Mouse (Mus musculus): ENCODE measurements around the gene Cenpx.
"Not testable (repeated sequence)": the region's sequence is repeated elsewhere in the genome, so short reads cannot be mapped to it uniquely, and the experiment has no call there.

The Cenpx gene

DNA sequence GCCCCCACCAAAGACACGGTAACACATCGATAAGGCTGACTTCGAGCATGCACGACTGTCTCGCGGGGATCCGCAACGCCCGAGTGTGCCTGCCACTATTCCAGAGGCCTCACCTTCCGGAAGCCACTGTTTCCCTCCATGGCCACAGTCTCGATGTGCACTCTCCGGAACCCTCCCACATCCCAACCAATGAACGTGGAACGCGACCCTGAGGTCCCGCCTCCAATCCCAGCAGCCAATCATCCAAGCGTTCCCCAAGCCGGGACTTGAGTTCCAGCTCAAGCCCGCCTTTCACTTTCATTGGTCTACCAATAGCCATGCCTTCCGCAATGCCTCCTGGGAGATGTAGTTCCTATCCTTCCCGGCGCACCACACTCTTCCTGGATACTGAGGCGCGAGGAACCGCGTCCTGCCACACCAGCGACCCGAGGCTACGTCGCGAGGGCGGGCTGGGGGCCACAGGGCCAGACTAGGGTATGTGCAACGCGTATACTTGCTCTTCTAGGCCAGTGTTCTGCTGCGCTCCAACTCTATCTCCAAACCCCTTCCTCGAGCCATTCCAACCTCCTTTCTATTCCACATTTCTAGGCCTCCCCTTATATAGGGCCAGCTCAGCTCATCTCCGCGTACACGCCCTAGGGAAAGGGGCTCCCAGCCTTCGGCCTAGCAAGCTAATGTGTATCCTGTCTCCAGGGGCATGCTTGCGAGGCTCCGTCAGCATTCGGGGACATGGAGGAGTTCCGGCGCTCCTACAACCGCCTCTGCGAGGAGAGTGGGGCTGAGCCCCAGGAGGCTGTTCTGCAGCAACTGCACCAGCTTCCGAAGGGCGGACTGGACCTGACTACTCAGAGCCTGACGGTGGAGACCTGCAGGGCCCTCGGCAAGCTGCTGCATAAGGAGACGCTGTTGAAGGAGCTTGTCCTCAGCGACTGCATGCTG lies at the start of gene Cenpx, which contains the start of gene Lrrc45:
Cenpx (minus strand) TSS at position 159 of the 939 bp plus-strand sequence.
Lrrc45 (plus strand) TSS at position 346 of the 939 bp plus-strand sequence.
- DNase-seq = peak; percentile 98

DNA sequence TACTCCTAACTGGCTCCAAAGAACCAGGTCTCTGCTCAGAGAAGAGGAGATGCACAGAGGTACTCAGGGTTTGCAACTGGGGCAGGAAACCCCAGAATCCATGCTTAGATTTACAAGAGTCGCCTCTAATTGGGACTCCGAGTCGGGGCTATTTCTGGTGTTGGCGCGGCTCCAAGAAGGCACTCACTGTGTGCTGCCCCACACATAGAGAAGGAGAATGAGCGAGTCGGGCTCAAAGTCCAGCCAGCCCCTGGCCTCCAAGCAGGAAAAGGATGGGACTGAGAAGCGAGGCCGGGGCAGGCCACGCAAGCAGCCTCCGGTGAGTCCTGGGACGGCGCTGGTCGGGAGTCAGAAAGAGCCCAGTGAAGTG lies 49.1 kb upstream of the Cenpx start, which contains the start of gene Hmga1b:
Hmga1b (plus strand) TSS at position 123 of the 370 bp plus-strand sequence.
- not testable (repeated sequence) for DNase-seq

DNA sequence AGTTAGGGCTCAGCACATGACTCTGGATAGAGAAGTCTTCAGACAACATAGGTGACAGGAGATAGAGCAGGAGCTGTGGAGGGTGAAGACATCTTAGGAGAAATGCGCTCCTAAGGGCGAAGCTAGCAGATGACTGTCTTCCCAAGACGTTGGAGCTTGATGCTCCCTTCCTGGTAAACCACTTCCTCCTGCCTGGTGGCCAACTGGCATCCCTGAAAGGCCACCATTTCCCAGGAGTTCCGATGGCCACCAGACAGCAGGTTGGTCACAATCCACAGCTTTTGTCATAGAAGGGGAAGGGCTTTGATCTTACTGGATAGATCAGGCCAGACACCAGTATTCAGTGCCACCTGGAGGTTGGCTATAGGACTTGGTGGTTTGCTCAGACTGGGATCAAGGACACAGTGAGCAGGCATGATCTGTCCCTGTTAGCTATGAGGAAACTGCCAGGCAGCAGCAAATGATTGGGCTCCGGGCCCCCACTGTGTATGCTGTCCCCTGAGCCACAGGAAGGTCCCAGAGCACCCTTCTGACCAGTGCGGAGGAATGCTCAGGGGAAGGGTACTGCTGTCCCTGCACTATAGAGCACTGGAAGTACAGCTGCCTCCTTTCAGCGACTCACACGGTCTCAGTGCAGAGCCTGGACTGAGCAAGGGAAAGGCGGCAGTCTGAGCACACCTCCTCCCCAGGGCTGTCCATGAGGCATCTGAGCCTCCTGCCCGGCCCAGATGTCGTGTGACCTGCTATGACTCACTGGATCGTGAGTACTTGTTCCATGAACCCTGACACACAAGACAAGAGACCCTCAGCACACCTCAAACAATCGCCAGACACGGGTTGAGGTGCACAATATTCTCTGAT lies 48.5 kb upstream of the Cenpx start:
- DNase-seq = no peak

DNA sequence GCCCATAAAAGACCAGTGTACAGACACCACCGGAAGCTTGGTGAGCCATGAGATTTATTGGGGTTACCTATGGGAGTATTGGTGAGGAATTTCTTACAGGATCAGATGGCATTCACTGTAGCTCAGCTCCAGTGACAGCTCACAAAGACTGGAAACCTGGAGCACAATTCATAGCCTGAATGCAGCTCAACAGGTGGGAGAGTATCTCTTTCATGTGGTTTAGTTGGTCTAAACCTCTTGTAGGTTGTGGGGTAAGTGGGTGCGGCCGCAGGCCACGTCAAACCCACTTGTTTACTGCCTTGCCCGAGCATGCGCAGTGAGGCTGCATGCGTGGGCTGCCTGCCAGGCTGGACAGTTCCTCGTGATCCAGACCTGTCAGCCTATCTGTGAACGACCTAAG lies 46.7 kb upstream of the Cenpx start:
- DNase-seq = no peak

DNA sequence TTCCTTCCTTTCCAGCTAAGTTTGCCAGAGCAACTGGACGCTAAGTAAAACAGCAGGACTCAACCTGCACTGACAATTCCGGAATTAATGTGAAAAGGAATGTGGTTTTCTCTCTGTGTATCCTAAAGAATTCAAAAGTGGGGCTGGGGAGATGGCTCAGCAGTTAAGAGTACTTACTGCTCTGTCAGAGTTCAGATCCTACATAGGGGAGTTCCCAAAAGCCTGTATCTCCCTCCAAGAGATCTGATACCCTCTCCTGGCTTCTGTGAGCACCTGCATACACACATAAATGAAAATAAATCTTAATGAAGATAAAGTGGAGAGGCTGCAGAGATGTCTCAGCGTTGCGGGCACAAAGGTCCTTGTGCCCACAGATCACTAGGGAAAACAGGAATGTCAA lies 38.1 kb upstream of the Cenpx start:
- no peak for DNase-seq

DNA sequence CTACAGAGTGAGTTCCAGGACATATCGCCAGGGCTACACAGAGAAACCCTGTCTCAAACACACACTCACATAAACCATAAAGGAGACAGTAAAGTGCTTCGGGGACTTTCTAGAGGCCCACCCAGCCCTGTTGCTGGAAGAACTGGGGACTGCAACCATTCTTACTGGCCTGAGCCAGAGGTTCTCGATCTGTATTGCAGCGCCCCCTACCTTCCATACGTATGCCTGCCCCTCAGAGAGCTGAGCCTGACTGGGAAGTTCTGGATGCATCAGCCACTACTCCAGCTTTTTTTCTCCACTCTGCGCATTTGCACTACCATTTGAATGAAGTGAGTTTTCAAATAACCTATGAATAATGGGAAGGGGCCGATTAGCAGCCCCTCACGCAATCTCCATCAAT lies 35.9 kb upstream of the Cenpx start:
- peak in 1 of 2 experiments; percentile 65 for DNase-seq

DNA sequence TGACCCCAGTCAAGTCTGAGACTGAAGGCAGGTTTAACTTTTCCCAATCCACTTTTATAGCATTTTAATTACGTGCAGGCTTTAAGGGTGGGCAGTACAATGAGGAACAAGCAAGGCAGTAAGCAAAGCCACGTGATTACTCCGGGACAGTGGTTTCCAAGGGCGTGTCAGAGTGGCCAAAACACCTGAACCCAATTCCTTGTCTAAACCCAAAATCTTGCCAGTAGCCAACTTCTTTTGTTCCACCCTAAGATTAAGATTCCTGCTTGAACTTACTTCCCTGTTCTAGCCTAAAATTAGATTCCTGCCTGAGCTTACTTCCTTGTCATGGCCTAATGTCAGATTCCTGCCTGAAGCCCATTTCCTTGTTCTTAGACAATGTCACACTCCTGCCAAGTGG lies 34.4 kb upstream of the Cenpx start:
- DNase-seq = peak in 1 of 2 experiments; percentile 21

DNA sequence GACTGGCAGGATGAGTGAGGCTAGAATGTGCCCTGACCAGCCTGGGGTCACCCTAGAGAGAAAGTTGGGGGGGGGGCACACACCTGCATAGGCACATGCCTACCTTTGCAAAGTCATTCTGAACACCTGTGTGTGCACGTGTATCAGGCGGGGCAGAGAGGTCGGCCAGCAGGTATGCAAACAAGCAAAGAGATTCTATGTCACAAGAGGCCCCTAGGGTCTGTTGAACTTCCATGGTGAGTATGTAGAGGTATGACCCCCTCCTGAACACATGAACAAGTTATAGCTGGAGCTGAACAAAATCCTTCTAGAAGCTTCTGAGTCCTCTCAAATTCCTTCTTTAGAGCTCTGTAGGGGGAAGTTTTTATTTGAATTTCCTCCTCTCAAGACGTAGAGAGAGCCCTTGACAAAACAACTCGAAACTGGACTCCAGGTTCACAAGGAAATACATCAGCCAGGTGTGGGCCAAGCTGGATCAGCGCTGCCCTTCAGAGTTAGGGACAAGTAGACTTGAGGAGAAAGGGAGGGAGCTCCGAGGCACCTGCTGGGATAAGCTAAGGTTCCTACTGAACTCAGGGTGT lies 30.7 kb upstream of the Cenpx start:
- peak; percentile 67 to 87 for DNase-seq

DNA sequence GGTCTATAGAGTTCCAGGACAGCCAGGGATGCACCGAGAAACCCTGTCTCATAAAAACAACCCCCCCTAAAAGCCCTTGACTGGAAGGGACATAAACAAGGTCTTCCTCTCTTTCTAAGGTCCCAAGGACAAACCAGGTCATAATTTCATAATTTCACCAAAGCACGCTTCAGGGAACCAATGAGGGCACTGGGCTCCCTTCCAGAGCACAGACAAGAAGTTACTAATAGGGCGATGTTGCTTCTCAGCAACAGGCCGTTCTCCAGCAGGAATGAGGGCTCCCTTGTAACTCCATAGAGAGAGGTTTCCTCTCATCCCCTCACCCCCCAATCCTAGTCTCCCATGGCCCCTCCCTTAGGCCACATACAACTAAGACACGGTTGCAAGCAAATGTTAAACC lies 27.4 kb upstream of the Cenpx start:
- DNase-seq = no peak

DNA sequence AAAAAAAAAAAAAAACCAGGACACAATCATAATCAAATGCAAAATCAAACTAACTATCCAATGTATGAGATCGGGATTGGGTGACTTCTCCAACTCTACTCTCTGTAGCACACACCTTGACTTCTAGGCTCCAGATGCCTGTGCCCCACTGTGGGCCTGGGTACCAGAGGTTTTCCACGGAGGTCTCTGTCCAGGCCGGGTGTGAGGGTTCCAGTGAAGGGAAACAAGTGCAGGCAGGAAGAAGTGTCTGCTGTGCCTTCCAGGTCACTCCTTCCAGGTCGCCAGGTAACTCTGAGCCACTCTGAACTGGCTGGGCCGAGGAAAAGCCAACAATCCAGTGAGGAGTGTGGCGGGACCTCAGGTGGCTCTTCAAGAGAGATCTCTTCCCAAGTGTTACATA lies 22.9 kb upstream of the Cenpx start:
- DNase-seq = no peak

DNA sequence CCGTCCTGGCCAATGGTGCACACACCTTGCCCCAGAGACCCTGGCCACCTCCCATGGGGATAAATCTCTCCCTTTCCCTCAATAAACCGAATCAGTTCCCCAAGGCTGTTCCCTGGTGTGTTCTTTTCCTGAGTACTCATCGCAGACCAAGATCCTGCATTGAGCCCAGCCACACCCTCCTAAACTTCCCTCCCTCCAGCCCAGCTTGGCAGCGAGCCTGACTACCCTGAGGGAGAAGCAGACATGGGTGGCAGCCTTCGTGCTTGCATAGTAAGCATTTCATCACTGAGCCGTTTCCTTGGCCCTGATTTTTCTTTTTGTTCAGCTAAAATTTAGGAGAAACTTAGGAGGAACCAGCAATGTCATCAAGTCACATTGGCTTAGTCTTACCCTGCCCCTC lies 20.0 kb upstream of the Cenpx start:
- peak; percentile 79 to 84 for DNase-seq

DNA sequence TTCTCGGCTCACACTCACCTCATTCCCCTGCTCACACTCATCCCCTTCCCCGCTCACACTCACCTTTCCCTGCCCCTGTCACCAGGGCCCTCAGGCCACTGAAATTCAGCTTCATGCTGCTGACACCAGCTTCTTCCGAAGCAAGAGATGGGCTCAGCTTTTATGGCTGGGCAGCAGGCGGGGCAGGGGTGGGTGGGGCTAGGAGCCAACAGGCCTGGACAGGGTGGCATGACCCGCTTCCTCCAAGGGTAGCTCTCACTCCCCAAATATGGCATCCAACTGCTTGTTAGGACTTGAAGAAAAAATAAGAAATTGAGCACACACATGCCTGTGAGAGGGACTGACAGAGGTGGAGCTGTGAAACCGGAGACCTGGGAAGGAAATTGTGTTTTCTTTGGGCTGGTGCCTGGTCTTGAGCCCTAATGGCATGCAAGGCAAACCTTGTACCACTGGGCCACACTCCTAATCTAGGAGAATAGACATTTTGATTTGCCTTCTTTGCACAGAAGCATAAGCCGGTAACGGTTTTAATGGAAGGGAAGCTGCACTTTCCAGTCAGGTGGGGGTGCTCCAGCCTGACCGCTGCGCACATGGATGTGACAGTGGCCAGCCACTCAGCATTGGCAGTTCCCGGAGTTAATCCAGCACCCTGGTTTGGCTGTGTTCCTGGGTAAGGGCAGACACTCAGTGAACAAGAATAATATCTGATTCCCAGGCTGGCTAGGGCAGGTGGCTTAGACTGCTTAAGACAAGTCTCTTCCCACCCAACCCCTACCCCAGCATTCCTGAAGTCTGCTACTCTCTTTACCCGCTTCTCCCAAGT lies 18.5 kb upstream of the Cenpx start, which contains the start of gene Cbr2:
Cbr2 (minus strand) TSS at position 257 of the 823 bp plus-strand sequence.
- DNase-seq = peak; percentile 56 to 68

DNA sequence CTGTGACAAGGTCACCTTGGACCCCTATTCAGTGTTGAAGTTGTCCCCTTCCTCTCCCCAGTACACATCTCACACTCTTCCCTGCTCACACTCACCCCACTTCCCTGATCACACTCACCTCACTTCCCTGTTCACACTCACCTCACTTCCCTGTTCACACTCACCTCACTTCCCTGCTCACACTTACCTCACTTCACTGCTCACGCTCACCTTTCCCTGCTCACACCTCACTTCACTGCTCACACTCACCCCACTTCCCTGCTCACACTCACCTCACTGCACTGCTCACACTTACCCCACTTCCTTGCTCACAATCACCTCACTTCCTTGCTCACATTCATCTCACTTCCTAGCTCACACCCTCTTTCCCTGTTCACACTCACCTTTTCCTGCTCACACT lies 17.9 kb upstream of the Cenpx start:
- DNase-seq = no peak

DNA sequence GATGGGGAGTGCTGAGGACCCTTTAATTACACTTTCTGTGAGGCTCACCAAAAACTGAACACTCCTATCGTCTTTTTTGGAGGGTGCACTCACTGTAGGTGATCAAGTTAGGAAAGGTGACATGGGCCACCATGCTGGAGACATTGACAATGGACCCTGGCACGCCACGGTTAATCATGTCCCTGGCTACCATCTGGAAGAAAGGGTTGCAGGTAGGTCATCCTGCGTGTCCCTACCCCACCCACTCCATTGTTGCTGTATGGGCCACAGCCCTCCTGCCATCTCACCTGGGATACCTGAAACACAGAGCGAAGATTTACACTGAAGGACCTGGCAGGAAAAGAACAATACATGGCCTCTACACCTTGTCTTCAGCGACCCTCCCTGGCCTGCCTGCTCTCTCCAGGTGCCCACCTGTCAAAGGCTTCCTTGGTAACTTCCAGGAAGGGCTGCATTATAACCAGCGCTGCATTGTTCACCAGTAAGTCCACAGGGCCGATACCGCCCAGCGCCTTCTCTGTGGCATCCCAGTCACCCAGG lies 16.9 kb upstream of the Cenpx start:
- DNase-seq = peak in 1 of 2 experiments; percentile 7

DNA sequence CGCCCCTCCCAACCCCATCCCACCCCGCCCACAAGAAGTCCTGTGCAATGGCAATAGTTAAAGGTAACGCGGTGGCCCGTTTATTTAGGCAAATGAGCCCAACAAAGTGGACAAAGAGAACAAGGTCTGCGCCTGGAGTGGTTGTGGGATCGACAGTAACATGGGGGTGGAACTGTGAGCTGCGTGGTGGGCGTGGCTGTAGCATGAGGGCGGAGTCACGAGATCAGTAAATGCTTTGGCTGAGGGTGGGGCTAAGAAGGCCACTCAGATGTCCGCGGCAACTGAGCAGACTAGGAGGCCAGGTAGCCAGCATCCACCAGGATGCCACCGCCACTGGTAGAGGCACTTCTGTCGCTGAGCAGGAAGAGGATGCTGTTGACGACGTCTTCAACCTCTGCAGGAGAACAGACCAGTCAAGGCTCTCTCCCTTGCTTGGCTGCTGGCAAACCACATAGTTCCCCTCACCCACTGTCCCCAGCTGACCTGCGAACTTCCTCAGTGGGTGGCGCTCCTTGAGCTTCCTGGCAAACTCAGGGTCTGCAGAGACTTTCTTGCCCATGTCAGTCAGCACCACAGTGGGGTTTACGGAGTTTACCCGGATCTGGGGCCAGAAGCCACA lies 16.0 kb upstream of the Cenpx start:
- peak; percentile 82 for DNase-seq

DNA sequence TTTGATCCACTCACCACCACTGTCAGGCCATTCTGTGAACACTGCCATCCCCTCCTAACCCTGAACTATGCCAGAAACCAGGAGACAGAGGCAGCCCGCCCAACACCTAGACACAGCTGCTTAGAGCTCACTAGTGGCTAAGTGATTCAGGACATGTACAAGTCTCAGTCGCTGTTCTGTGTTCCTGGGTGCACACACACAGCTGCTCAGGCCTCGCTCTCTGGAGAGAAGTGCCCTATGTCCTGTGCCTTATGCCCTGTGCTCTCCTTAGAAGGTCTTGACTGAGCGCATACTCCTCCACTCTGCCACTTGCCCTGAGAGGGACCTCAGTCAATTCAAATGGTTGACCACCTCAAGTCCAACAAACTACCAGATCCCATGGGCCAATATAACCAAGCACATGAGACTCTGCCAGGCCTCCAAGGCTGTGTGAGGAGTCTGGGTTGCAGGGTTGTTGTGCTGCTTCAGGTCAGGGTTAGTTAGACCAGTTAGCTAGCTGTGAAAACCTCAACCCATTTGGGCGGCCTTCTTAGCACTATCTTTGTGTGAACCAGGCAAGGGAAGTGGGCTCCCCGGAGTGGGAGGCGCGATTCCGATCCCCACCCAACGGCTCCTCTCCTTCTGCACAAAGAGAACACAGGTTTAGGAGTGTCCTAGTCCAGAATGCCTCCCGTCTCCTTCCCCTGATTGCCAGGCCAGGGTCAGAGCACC lies 15.1 kb upstream of the Cenpx start:
- no peak for DNase-seq

DNA sequence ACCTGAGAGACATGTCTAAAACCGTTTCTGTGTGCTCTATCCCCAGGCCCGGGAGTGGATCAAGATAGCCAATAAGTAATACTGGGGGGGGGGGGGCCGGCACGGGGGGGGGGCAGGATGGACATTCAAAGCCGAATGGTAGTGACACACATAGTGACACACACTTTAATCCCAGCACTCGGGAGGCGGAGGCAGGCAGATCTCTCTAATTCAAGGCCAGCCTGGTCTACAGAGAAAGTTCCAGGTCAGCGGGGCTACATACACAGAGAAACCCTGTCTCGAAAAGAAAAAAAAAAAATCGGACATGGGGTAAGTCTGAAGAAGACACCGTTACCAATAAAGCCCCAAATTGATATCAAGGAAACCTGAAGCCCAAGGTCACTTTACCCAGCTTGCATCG lies 14.0 kb upstream of the Cenpx start:
- DNase-seq = peak in 1 of 2 experiments; percentile 8

DNA sequence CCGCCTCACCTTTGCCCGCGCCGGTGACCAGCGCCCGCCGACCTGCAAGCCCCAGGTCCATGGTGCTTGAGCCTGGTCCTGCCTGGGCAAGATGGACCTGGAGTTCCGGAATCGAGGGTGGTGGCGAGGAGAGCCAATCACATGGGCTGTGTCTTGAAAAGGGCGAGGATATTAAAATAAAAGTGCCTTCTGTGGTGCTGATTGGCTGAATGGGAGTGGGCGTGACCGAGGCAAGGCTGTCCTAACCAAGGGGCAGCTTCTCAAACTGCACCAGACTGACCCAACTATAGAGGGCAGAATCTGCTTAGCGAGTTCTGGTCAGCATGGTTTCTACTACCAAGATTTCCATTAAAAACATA lies 13.6 kb upstream of the Cenpx start, which contains the start of gene Dcxr:
Dcxr (minus strand) TSS at position 113 of the 359 bp plus-strand sequence.
- DNase-seq = peak; percentile 92 to 93

DNA sequence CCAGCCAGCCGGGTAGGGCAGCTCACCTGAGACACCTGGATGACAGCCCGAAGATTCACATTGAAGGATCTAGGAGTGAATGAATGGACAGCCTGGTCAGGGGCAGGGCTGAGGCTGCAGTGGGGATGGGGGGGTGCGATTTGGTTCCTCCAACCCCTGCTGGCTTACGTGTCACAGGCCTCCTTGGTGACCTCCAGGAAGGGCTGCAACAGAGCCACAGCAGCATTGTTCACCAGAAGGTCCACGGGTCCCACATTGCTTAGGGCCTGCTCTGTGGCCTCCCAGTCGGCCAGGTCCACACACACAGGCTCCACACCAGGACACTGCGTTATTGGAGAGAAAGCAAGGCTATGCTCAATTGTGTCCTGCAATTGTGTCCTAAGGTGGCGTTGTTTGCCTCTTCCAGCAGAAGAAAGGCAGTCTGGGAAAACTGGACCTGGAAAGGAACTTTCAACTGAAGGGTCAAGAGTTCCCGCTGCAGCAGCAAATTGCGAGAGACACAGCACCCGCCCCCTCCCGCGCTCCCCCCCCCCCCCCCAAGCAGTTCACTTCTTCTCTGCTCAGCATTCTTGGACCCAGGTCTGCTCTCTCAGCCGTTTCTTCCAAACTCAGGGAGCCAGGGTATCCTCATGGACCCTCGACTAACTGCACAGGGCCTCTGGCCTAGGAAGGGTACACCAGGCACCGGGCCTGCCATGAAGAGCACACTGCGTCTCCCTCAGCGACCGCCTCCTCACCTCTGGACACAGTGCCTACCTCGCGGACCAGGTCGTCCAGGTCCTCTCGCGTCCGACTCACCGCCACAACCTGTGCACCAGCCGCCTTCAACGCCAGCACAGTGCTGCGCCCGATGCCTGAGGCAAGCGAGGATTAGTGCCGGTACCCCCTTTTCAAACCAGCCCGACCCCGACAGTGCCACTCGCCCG lies 13.0 kb upstream of the Cenpx start:
- no peak for DNase-seq

Measured in lung, postnatal 4 days (tissue).